Mouse (Mus musculus) testis, adult 2 months (tissue): Measurements from ENCODE around the gene Cacng5.

Source experiments
- CTCF ChIP-seq: fragments of 200-500 bp; IDR thresholded peaks from 2 replicates; pipeline ENCODE4 v1.5.1; 2012; ENCODE audit warnings: low read depth, mild to moderate bottlenecking, inconsistent platforms, low read length, moderate library complexity; ENCODE audit not compliant: control insufficient read depth, insufficient read depth, insufficient replicate concordance
- POLR2A ChIP-seq: fragments of 200-500 bp; IDR thresholded peaks from 2 replicates; pipeline ENCODE4 v1.6.1; 2012; ENCODE audit warnings: low read depth, mild to moderate bottlenecking, inconsistent platforms, low read length, moderate library complexity; ENCODE audit not compliant: control insufficient read depth

GRCm38 (mm10) chr11:107946823-107947222 lies 32.0 kb upstream of the Cacng5 start:
- no peak for TF ChIP-seq CTCF
- no peak for TF ChIP-seq POLR2A
